Mouse (Mus musculus): ENCODE results near the gene Sgms1. TPM values are rescaled to one million over a fixed set of nuclear protein-coding genes. Genes with fewer than 3 reads are reported as not detected.

The Sgms1 gene
- total RNA-seq (2021): 10 to 100 TPM; 58.8 to 59.5 TPM
- long read RNA-seq, experiment 1, transcript Sgms1-212 (6 exons, 3,262 nt): major isoform, 37 of 74 reads
- long read RNA-seq, experiment 1, transcript Sgms1-201 (10 exons, 3,665 nt): minor isoform, 24 of 74 reads
- long read RNA-seq, experiment 1, partial matches to known transcripts: 1 of 74 reads
- long read RNA-seq, experiment 1, other reads (novel, unspliced or antisense): 12 of 74 reads
- long read RNA-seq, experiment 2, transcript Sgms1-212 (6 exons, 3,262 nt): major isoform, 49 of 77 reads
- long read RNA-seq, experiment 2, transcript Sgms1-201 (10 exons, 3,665 nt): minor isoform, 12 of 77 reads
- long read RNA-seq, experiment 2, partial matches to known transcripts: 6 of 77 reads
- long read RNA-seq, experiment 2, other reads (novel, unspliced or antisense): 10 of 77 reads

- no peak for TF ChIP-seq CTCF (IDR thresholded peaks at IDR 0.05)
- intact Hi-C loops (cut with DNase I): loop anchor here (2.0 to 10.0 kb wide), 6 partner anchors 44 to 280 kb away; partner anchors contain the start of genes Asah2 and Minpp1
- DNase-seq (ENCODE audit: extremely low spot score in 1 of 2, low spot score in 2 of 2): peak; percentile 93 to 94
- peak within 1 kb of the TSS; percentile 99 for H3K27ac ChIP-seq
- H3K4me3 ChIP-seq: peak within 1 kb of the TSS; percentile 98
These were observed at the start of gene Sgms1 for GRCm38 (mm10) chr19:32389001-32389871. Gene Sgms1 (minus strand): TSS chr19:32389714.

- TF ChIP-seq CTCF (IDR thresholded peaks at IDR 0.05): no peak
- H3K27ac ChIP-seq: no peak overlapping the region
- intact Hi-C loops (cut with DNase I): no loop called here
- no peak overlapping the region for H3K4me3 ChIP-seq
- DNase-seq (ENCODE audit: extremely low spot score in 1 of 2, low spot score in 2 of 2): no peak
These were observed 36.3 kb upstream of the Sgms1 start for GRCm38 (mm10) chr19:32425856-32426255.

- DNase-seq (ENCODE audit: extremely low spot score in 1 of 2, low spot score in 2 of 2): no peak
- intact Hi-C loops (cut with DNase I): no loop called here
- no peak overlapping the region for H3K27ac ChIP-seq
- no peak overlapping the region for H3K4me3 ChIP-seq
- TF ChIP-seq CTCF (IDR thresholded peaks at IDR 0.05): no peak
These were observed 35.2 kb upstream of the Sgms1 start for GRCm38 (mm10) chr19:32424706-32425105.

- no peak overlapping the region for H3K27ac ChIP-seq
- DNase-seq (ENCODE audit: extremely low spot score in 1 of 2, low spot score in 2 of 2): no peak
- no peak for TF ChIP-seq CTCF (IDR thresholded peaks at IDR 0.05)
- H3K4me3 ChIP-seq: no peak overlapping the region
- intact Hi-C loops (cut with DNase I): no loop called here
These were observed 29.6 kb upstream of the Sgms1 start for GRCm38 (mm10) chr19:32419069-32419468.

- Histone ChIP-seq H3K27ac (no peak overlapping the region), H3K4me3 (no peak overlapping the region)
- no peak for DNase-seq (ENCODE audit: extremely low spot score in 1 of 2, low spot score in 2 of 2)
- intact Hi-C loops (cut with DNase I): no loop called here
- TF ChIP-seq CTCF (IDR thresholded peaks at IDR 0.05): no peak
These were observed 27.3 kb upstream of the Sgms1 start for GRCm38 (mm10) chr19:32416692-32417317.

GRCm38 (mm10) chr19:32409603-32410360 lies 20.3 kb upstream of the Sgms1 start:
- Histone ChIP-seq H3K27ac (no peak overlapping the region), H3K4me3 (no peak overlapping the region)
- TF ChIP-seq CTCF (IDR thresholded peaks at IDR 0.05): no peak
- no peak for DNase-seq (ENCODE audit: extremely low spot score in 1 of 2, low spot score in 2 of 2)
- intact Hi-C loops (cut with DNase I): no loop called here

GRCm38 (mm10) chr19:32406717-32407116 lies 17.2 kb upstream of the Sgms1 start:
- H3K27ac ChIP-seq: no peak overlapping the region
- DNase-seq (ENCODE audit: extremely low spot score in 1 of 2, low spot score in 2 of 2): no peak
- no peak for TF ChIP-seq CTCF (IDR thresholded peaks at IDR 0.05)
- intact Hi-C loops (cut with DNase I): no loop called here
- H3K4me3 ChIP-seq: no peak overlapping the region

GRCm38 (mm10) chr19:32404386-32404785 lies 14.9 kb upstream of the Sgms1 start:
- no peak overlapping the region for H3K4me3 ChIP-seq
- no peak for DNase-seq (ENCODE audit: extremely low spot score in 1 of 2, low spot score in 2 of 2)
- intact Hi-C loops (cut with DNase I): no loop called here
- H3K27ac ChIP-seq: no peak overlapping the region
- TF ChIP-seq CTCF (IDR thresholded peaks at IDR 0.05): no peak

- intact Hi-C loops (cut with DNase I): no loop called here
- TF ChIP-seq CTCF (IDR thresholded peaks at IDR 0.05): no peak
- no peak overlapping the region for H3K27ac ChIP-seq
- no peak overlapping the region for H3K4me3 ChIP-seq
- DNase-seq (ENCODE audit: extremely low spot score in 1 of 2, low spot score in 2 of 2): no peak
These were observed 14.3 kb upstream of the Sgms1 start for GRCm38 (mm10) chr19:32403834-32404233.

GRCm38 (mm10) chr19:32398491-32398890 lies 9.0 kb upstream of the Sgms1 start:
- no peak for DNase-seq (ENCODE audit: extremely low spot score in 1 of 2, low spot score in 2 of 2)
- no peak overlapping the region for H3K27ac ChIP-seq
- intact Hi-C loops (cut with DNase I): no loop called here
- TF ChIP-seq CTCF (IDR thresholded peaks at IDR 0.05): no peak
- no peak overlapping the region for H3K4me3 ChIP-seq

- intact Hi-C loops (cut with DNase I): no loop called here
- no peak for TF ChIP-seq CTCF (IDR thresholded peaks at IDR 0.05)
These were observed 6.8 kb upstream of the Sgms1 start for GRCm38 (mm10) chr19:32396303-32396702.

More at GRCm38 (mm10) chr19:32396303-32396702, 6.8 kb upstream of the Sgms1 start:
- no peak for DNase-seq (ENCODE audit: extremely low spot score in 1 of 2, low spot score in 2 of 2)
- no peak overlapping the region for H3K4me3 ChIP-seq
- H3K27ac ChIP-seq: no peak overlapping the region

Measured in left cerebral cortex, adult 2 months (tissue).